Mouse (Mus musculus): ENCODE measurements around the gene Rapgef6. TPM values are rescaled to one million over a fixed set of nuclear protein-coding genes. Genes with fewer than 3 reads are reported as not detected.

The Rapgef6 gene
- polyA plus RNA-seq (2015; fragmentation: Nextera tagmentation; extraction: Ambion mirVana) = 23.9 and 28.3 TPM in 2 replicates

DNA sequence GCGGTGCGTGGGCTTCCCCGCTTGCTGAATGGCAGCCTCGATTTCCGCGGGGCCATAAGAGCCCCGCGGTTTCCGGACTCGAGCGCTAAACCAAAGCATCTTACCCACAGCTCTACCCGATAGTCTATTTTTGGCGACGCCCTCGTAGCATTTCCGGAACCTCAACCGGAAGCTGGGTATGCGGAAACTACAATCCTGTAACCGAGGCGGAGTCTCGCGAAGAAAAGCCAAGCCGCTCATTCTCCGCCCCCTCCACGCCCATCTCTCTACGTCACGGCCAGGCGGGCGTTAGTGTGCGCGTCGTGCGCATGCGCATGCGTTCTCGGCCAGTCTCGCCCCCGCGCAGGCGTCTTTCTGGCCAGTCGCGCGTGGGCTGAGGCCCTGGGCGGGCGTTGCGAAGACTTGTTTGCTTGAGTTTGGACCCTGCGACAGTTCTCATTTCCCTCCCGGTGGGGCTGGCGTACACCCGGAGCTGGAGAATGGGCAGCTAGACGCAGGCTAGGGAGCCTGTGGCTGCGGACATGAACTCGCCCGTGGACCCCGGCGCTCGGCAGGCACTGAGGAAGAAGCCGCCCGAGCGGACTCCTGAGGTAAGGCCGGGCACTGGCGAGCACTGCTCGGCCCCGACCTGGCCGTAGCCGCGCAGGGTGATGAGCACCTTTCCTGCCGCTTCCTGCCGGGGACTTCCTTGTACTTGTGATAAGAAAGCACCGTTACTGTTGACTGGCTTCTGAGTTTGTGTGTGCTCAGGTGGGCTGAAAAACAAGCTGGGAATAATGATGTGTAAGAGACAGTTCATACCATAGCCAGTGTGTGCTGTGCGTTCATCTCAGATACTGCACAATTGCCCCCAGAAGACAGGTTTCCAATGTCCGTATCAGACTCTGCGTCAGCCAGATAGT is at the start of gene Rapgef6:
TSS of gene Rapgef6 (plus strand) at position 319 of the 902 bp plus-strand sequence.
- ATAC-seq (ENCODE audit: low read depth) = peak; percentile 92
- WGBS (ENCODE audit: insufficient replicate concordance) = under 1% methylated on average over 73 of the region's 73 CpGs

DNA sequence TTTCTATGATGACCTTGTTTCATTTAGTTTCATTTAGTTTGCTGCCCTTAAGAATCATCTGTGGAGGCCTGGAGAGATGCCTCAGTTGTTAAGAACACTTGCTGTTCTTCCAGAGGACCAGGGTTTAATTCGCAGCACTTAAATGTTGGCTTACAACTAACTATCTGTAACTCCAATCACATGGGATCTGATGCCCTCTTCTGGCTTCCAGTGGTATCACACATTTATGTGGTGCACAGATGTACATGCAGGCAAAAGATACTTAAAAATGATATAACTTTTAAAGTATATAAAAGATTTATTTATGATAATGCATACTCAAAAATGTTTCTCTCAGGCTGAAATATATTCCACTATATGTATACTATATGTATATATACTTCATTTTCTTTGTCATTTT is 44.2 kb upstream of the Rapgef6 start:
- peaks cover 19% of the 10 kb centered on the region for H3K36me3 ChIP-seq
- H3K4me1 ChIP-seq (replicated peaks) = no peaks in the 10 kb centered on the region
- DNase-seq (no peak), ATAC-seq (ENCODE audit: low read depth) (no peak)
- H3K4me2 ChIP-seq = no peak overlapping the region
- no peak overlapping the region for H3K4me3 ChIP-seq (replicated peaks)
- no peak overlapping the region for H3K9ac ChIP-seq
- WGBS (ENCODE audit: insufficient replicate concordance) = 79% methylated on average over 1 of the region's 1 CpGs
- H3K27me3 ChIP-seq = no peaks in the 10 kb centered on the region
- no peaks in the 10 kb centered on the region for H3K9me3 ChIP-seq (replicated peaks)
- no peak overlapping the region for H3K27ac ChIP-seq

More for the DNA sequence above, at the start of gene Rapgef6:
- Histone ChIP-seq H3K36me3 (no peaks in the 10 kb centered on the region), H3K27me3 (no peaks in the 10 kb centered on the region), H3K9me3 (replicated peaks) (no peaks in the 10 kb centered on the region), H3K9ac (peak within 1 kb of the TSS; percentile 95), H3K4me2 (peak within 1 kb of the TSS; percentile 89), H3K4me1 (replicated peaks) (peaks cover 55% of the 10 kb centered on the region), H3K27ac (peak within 1 kb of the TSS; percentile 98), H3K4me3 (replicated peaks) (peak within 1 kb of the TSS; percentile 87)
- DNase-seq = peak; percentile 99

DNA sequence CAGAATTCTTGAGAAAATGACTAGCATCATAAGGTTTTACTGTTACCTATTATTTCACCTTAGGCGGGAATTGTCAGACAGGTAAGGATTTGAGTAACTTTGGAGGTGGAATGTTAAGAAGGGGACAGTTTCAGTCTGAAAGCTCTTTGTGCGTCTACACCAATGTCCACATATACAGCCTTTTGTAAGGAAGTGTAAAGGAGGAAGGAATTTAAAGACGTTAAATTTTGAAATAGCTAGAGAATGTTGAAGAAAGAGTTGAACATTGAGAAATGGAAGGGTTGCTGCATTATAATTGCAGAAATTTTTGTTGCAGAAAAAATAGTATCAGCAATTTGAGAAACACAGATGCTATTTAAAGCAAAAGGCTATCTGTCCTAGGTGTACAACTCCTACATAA is 36.6 kb upstream of the Rapgef6 start:
- H3K27me3 ChIP-seq = no peaks in the 10 kb centered on the region
- WGBS (ENCODE audit: insufficient replicate concordance) = 71% methylated on average over 3 of the region's 3 CpGs
- no peak overlapping the region for H3K9ac ChIP-seq
- H3K4me1 ChIP-seq (replicated peaks) = no peaks in the 10 kb centered on the region
- H3K36me3 ChIP-seq = peaks cover 5% of the 10 kb centered on the region
- no peak overlapping the region for H3K4me3 ChIP-seq (replicated peaks)
- H3K9me3 ChIP-seq (replicated peaks) = no peaks in the 10 kb centered on the region
- ATAC-seq (ENCODE audit: low read depth) (no peak), DNase-seq (no peak)
- H3K4me2 ChIP-seq = no peak overlapping the region
- H3K27ac ChIP-seq = no peak overlapping the region

DNA sequence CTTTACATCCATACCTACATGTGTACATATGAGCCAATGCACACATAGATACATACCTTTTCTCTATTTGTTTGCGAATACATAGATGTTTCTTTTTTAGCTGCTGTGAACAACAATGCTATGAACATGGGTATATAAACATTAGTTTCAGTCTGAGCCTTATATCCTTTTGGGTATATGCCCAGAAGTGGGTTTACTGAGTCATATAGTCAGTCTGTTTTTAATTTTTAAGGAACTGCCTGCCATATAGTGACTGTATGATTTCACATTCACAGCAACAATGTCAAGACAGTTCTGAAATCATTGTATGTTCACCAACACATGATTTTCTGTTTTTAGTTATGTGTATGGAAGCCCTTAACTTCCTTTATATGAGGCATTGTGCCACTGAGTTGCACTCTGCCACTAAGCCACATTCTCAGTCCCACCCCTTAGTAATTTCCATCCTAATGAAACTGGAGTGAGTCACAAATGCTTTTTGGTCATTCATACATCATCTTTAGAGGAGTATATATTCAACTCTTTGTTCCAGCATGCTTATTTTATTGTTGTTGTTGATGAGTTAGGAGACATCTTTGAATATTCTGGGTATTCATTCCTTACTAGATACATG is 30.6 kb upstream of the Rapgef6 start:
- ATAC-seq (ENCODE audit: low read depth) = no peak
- H3K4me2 ChIP-seq = no peak overlapping the region
- no peaks in the 10 kb centered on the region for H3K27me3 ChIP-seq
- peaks cover 7% of the 10 kb centered on the region; the same call in 1 of the 2 replicates for H3K36me3 ChIP-seq
- no peak overlapping the region for H3K27ac ChIP-seq
- H3K4me1 ChIP-seq (replicated peaks) = no peaks in the 10 kb centered on the region
- DNase-seq = no peak
- no peaks in the 10 kb centered on the region for H3K9me3 ChIP-seq (replicated peaks)
- H3K4me3 ChIP-seq (replicated peaks) = no peak overlapping the region
- 92% methylated on average over 1 of the region's 1 CpGs for WGBS (ENCODE audit: insufficient replicate concordance)
- H3K9ac ChIP-seq = no peak overlapping the region

DNA sequence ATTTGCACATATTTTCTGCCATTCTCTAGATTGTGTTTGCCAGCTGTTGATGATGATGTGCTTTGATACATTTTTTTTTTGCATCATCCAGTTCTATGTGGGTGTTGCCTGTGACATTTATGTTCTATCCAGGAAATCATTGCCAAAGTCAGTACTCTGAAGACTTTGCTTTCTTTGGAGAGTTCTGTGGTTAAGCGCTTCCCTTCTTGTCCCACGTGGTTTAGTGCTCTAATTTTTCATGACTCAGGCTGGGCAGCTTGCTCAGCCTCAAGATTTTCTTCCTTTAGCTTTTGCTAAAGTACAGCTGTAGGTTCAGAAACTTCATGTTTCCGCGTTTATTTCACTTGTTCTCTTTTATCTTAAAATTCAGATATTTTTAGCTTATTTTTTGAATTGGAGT is 30.1 kb upstream of the Rapgef6 start:
- Histone ChIP-seq H3K9ac (no peak overlapping the region), H3K4me1 (replicated peaks) (no peaks in the 10 kb centered on the region), H3K36me3 (peaks cover 7% of the 10 kb centered on the region; the same call in 1 of the 2 replicates), H3K4me2 (no peak overlapping the region), H3K27me3 (no peaks in the 10 kb centered on the region), H3K4me3 (replicated peaks) (no peak overlapping the region), H3K9me3 (replicated peaks) (no peaks in the 10 kb centered on the region), H3K27ac (no peak overlapping the region)
- 47% methylated on average over 4 of the region's 4 CpGs for WGBS (ENCODE audit: insufficient replicate concordance)
- ATAC-seq (ENCODE audit: low read depth) (no peak), DNase-seq (no peak)

DNA sequence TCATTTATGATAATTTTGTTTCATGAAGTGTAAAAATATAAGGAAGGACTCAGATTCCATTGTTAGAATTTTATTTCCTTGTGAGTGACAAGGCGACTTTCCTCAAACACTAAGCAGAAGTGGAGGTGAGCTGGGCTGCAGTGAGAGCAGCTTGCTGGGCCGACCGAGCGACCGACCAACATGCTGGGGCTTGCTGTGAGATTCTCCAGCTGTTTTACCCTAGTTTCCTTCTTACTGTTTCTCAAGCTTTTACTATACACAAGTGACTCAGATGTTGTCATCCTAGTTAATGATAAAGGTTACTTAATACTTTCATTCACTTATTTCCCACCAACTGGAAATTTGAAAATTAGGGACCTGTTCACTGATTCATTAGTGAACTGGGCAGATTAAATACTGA is 22.8 kb upstream of the Rapgef6 start:
- no peaks in the 10 kb centered on the region for H3K4me1 ChIP-seq (replicated peaks)
- H3K9me3 ChIP-seq (replicated peaks) = no peaks in the 10 kb centered on the region
- DNase-seq = no peak
- no peak overlapping the region for H3K4me3 ChIP-seq (replicated peaks)
- WGBS (ENCODE audit: insufficient replicate concordance) = 91% methylated on average over 5 of the region's 5 CpGs
- H3K27me3 ChIP-seq = no peaks in the 10 kb centered on the region
- peaks cover 32% of the 10 kb centered on the region for H3K36me3 ChIP-seq
- no peak overlapping the region for H3K4me2 ChIP-seq
- ATAC-seq (ENCODE audit: low read depth) = no peak
- H3K27ac ChIP-seq = no peak overlapping the region
- H3K9ac ChIP-seq = no peak overlapping the region

DNA sequence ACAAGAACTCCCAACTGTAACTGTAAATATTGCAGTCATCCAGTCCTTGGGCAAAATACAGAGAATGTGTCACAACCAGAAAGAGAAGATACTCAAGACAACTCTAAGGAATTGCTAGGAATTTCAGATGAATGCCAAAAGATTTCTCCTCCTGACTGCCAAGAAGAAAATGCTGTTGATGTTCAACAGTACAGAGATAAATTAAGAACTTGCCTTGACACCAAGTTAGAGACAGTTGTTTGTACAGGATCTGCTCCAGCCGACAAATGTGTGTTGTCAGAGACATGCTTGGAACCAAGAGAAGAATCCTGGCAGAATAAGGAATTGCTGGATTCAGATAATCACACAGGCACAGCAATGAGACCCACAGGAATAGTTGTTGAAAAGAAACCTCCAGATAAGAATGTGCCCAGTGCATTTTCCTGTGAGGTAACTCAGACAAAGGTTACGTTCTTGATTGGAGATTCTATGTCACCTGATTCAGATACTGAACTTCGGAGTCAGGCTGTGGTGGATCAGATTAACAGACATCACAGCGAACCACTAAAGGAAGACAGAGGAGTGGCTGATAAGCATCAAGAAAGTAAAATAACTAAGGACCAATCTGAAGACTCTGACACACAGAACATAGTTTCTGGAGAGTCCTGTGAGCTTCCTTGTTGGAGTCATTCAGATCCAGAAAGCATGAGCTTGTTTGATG is 20.0 kb upstream of the Rapgef6 start:
- Histone ChIP-seq H3K4me2 (no peak overlapping the region), H3K27me3 (no peaks in the 10 kb centered on the region), H3K9ac (no peak overlapping the region), H3K4me1 (replicated peaks) (no peaks in the 10 kb centered on the region), H3K9me3 (replicated peaks) (no peaks in the 10 kb centered on the region), H3K27ac (no peak overlapping the region), H3K36me3 (peaks cover 42% of the 10 kb centered on the region), H3K4me3 (replicated peaks) (no peak overlapping the region)
- DNase-seq = no peak
- WGBS (ENCODE audit: insufficient replicate concordance) = 70% methylated on average over 4 of the region's 4 CpGs
- ATAC-seq (ENCODE audit: low read depth) = no peak

DNA sequence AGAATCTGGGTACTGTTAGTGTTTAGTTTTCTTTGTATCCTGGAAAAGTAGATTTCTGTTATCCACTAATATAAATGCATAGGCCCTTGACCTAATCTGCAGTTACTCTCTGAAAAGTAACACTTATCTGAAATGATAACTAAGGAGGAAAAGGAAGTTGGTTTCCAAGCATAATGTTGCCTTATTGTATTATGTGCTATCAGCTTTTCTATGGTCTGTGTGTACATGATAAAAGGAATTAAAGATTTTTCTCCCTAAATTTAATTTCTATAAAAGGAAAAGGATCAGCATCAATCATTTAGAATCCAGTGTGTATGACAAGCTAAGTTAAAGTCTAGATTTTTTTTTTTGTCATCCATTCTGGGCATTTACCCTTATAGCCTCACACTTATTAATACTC is 9.1 kb upstream of the Rapgef6 start:
- Histone ChIP-seq H3K36me3 (peaks cover 20% of the 10 kb centered on the region), H3K4me2 (no peak overlapping the region), H3K27ac (no peak overlapping the region), H3K4me1 (replicated peaks) (no peaks in the 10 kb centered on the region), H3K9ac (no peak overlapping the region), H3K9me3 (replicated peaks) (no peaks in the 10 kb centered on the region), H3K4me3 (replicated peaks) (no peak overlapping the region), H3K27me3 (no peaks in the 10 kb centered on the region)
- no peak for DNase-seq
- ATAC-seq (ENCODE audit: low read depth) = no peak

DNA sequence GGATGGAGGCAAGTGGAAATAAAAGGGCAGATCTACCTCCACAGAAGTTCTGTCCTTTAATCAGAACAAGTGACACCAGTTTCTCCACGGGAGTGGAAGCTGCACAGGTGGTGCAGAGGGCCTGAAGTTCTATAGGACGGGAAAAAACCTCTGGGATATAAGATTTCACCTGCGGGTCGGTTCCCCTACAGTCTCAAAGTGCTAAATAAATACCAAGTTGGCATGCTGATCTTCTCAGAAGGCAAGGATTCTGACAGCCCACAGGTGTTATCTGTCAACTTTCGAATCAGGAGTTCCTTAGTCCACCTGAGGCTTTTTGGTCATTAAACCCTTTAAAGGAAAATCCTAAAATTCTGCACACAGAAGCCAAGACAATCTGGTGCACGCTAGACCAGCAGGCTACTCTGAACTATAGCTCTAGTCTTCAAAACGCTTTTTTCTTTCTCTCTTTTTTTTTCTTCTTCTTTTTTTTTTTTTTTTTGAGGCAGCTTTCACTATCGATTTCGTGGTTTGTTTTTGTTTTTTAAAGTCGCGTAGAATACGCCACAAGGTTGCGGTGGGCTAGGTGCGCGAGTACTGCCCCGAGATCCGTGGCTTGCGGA is 619 bp upstream of the Rapgef6 start:
- H3K36me3 ChIP-seq = no peaks in the 10 kb centered on the region
- H3K9me3 ChIP-seq (replicated peaks) = no peaks in the 10 kb centered on the region
- peak overlapping the region; percentile 89 for H3K4me2 ChIP-seq
- no peaks in the 10 kb centered on the region for H3K27me3 ChIP-seq
- ATAC-seq (ENCODE audit: low read depth) = no peak
- 2% methylated on average over 18 of the region's 18 CpGs for WGBS (ENCODE audit: insufficient replicate concordance)
- peak overlapping the region; percentile 88 for H3K27ac ChIP-seq
- peak overlapping the region; percentile 87 for H3K4me3 ChIP-seq (replicated peaks)
- no peak for DNase-seq
- peak overlapping the region; percentile 76 for H3K9ac ChIP-seq
- peaks cover 50% of the 10 kb centered on the region for H3K4me1 ChIP-seq (replicated peaks)

DNA sequence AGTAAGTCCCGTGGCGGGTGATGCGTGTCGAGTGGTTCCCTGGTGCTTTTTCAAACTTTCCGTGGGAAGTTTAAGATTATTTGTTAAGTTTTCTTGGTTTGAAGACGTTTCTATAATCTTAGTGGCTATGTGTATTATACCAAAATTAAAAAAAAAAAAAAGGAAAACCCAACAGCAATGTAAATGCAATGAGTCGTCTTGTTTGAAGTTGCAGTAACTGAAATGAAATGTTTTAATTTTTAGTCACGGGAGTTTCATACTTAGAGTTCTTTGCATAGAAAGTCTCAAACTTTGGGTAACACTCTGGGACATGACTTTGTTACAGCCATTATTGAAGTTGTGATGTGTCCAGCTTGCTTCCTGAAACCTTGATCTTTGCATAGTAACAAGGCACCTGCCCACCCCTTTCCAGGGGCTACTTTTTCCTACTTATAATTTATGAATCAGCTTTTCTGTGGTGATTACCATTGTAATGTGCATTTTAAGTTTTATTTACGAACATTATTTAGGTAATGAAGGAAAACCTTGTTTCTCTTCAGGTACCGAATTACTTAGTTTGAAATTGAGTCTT is 869 bp downstream of the Rapgef6 start:
- Histone ChIP-seq H3K4me1 (replicated peaks) (peaks cover 60% of the 10 kb centered on the region), H3K9me3 (replicated peaks) (no peaks in the 10 kb centered on the region), H3K27ac (peak overlapping the region; percentile 98), H3K36me3 (no peaks in the 10 kb centered on the region), H3K27me3 (no peaks in the 10 kb centered on the region), H3K4me2 (peak overlapping the region; percentile 71), H3K4me3 (replicated peaks) (peak overlapping the region; percentile 87), H3K9ac (peak overlapping the region; percentile 95)
- ATAC-seq (ENCODE audit: low read depth) (no peak), DNase-seq (no peak)
- 8% methylated on average over 10 of the region's 10 CpGs for WGBS (ENCODE audit: insufficient replicate concordance)

DNA sequence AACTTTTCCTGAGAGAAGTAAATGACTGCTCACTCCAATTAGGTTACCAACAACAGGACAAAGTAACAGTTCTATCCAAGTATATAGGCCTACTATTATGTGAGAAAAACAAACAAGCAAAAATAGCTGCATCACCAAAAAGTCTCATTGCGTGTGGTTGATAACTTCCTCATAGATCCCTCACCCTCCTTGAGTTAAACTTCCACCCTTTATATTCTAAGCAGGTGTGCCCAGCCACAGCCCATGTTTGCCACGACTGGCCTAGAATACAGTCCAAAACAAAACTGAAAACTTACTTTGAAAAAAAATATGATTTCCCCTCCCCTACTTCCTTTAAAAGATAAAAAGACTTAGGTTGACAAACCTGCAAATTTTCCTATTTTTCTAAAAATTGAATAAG is 5.4 kb downstream of the Rapgef6 start:
- Histone ChIP-seq H3K27me3 (no peaks in the 10 kb centered on the region), H3K36me3 (no peaks in the 10 kb centered on the region), H3K4me3 (replicated peaks) (no peak overlapping the region), H3K9me3 (replicated peaks) (no peaks in the 10 kb centered on the region), H3K9ac (no peak overlapping the region), H3K27ac (no peak overlapping the region), H3K4me2 (no peak overlapping the region), H3K4me1 (replicated peaks) (peaks cover 70% of the 10 kb centered on the region)
- DNase-seq = no peak
- ATAC-seq (ENCODE audit: low read depth) = no peak
- WGBS (ENCODE audit: insufficient replicate concordance) = 44% methylated on average over 2 of the region's 2 CpGs
